Mouse (Mus musculus): ENCODE measurements around the gene Zfp729b.

DNA sequence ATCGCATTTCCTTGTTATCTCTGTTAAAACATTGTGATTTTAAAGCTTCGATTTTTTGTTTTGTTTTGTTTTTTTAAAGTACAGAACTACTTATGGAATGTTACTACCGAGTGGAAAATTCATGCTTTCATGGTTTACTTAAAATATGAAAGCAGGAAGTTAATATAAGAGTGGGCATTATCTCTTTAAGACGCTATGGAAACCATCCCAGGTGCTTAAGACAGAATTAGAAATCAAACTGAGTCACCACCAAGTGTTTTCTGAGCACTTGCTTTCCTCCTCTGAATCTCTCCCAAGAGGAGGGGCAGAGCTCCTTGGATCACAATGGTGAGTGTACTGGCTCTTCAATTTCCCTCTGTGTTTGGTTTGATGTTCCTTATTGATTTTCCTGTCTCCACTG lies 601 bp upstream of the Zfp729b start:
- TF ChIP-seq POLR2A (IDR thresholded peaks at IDR 0.05; ENCODE audit: borderline replicate concordance, extremely low read depth, low read depth, low read length) (no peak), CTCF (IDR thresholded peaks at IDR 0.05; ENCODE audit: insufficient read depth, low read length) (no peak)
